Mouse (Mus musculus) forebrain, embryonic 15.5 days (tissue): ENCODE data around the gene Ngfr. TPM values are rescaled to one million over a fixed set of nuclear protein-coding genes. Genes with fewer than 3 reads are reported as not detected.

Experiments
- ATAC-seq: fragments of 200-750 bp; cut with Nextera tagmentation; replicated peaks from 2 replicates; pipeline ENCODE4 v1.8.0; 2017; ENCODE audit warnings: mild to moderate bottlenecking, moderate TSS enrichment, moderate library complexity
- H3K27ac ChIP-seq: fragments of 300-500 bp; sonication (generic); replicated peaks from 2 replicates; pipeline ENCODE4 v1.5.1; 2015; ENCODE audit warnings: mild to moderate bottlenecking, inconsistent platforms
- H3K27me3 ChIP-seq: fragments of 300-500 bp; sonication (generic); 2 replicates; pipeline ENCODE4 v1.6.1; 2015; ENCODE audit warnings: inconsistent platforms
- H3K36me3 ChIP-seq: fragments of 300-500 bp; sonication (generic); 2 replicates; pipeline ENCODE4 v1.6.1; 2015; ENCODE audit warnings: mild to moderate bottlenecking, inconsistent platforms
- H3K4me1 ChIP-seq: fragments of 300-500 bp; sonication (generic); 2 replicates; pipeline ENCODE4 v1.6.1; 2015; ENCODE audit warnings: inconsistent platforms
- H3K4me2 ChIP-seq: fragments of 300-500 bp; sonication (generic); replicated peaks from 2 replicates; pipeline ENCODE4 v1.6.1; 2015; ENCODE audit warnings: mild to moderate bottlenecking, inconsistent platforms
- H3K4me3 ChIP-seq: fragments of 300-500 bp; sonication (generic); 2 replicates; pipeline ENCODE4 v1.5.1; 2015; ENCODE audit warnings: mild to moderate bottlenecking, inconsistent platforms
- H3K9ac ChIP-seq: fragments of 300-500 bp; sonication (generic); replicated peaks from 2 replicates; pipeline ENCODE4 v1.6.1; 2015; ENCODE audit warnings: mild to moderate bottlenecking, inconsistent platforms
- H3K9me3 ChIP-seq: fragments of 300-500 bp; sonication (generic); 2 replicates; pipeline ENCODE4 v1.6.1; 2016; ENCODE audit warnings: inconsistent platforms
- WGBS: fragments of 180-500 bp; shearing (Covaris S2); methylation state at CpG from one replicate; pipeline ENCODE4 v1.1.7; 2015; ENCODE audit warnings: mixed read lengths; 5-methylcytosine and 5-hydroxymethylcytosine counted together
- polyA plus RNA-seq: library from polyadenylated mRNA; unstranded; fragments of >200 nt; fragmentation: Nextera tagmentation; extraction: Ambion mirVana; gene quantifications from 2 replicates; pipeline ENCODE4 v1.2.1, GENCODE M21; 2015

The Ngfr gene
- polyA plus RNA-seq, 1 experiment from 2014 or later = 6.1 TPM

DNA sequence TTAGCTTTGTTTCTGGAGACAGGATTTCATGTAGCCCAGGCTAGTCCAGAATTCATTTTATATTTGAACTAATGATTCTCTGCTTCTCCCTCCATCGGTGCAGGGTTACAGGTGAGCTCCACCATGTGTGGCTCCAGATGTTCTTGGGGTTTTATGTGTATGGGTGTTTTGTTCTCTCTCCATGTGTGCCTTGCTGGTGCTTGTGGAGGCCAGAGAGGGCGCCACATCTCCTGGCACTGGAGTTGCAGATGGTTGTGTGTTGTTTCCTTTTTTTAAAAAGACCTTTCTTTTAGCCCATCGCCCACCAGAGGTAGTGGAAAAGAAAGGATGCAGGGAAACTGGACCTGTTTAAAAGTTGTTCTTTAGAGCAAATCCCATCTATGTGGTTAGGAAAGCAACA is 59.3 kb downstream of the Ngfr start:
- Histone ChIP-seq H3K36me3 (no peaks in the 10 kb centered on the region), H3K9ac (no peak overlapping the region), H3K4me2 (no peak overlapping the region), H3K4me1 (peaks cover 4% of the 10 kb centered on the region; the same call in 1 of the 2 replicates), H3K9me3 (no peaks in the 10 kb centered on the region), H3K27me3 (no peaks in the 10 kb centered on the region), H3K27ac (peak overlapping the region; percentile 59), H3K4me3 (no peak overlapping the region)
- 85% methylated on average over 3 of the region's 3 CpGs for WGBS
- no peak for ATAC-seq

DNA sequence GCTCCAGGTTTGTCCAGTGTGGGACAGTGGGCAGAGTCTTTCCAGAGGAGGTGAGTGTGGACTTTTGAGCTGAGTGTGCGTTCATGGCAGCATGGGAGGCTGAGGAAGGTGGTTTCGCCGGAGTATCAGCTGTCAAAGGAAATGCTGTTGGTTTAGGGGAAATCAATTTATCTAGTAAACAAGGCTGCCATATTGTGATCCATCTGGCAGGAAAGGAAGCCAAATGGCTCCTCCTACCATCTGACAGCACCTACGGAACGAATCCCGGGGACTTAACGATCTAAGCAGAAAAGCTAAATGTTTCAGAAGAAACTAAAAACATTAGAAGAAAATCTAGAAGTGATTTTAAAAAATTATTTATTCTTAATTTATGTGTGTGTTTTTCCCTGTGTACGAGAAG is 60.2 kb downstream of the Ngfr start:
- Histone ChIP-seq H3K9me3 (no peaks in the 10 kb centered on the region), H3K9ac (no peak overlapping the region), H3K4me1 (peaks cover 4% of the 10 kb centered on the region; the same call in 1 of the 2 replicates), H3K36me3 (no peaks in the 10 kb centered on the region), H3K27me3 (no peaks in the 10 kb centered on the region), H3K4me2 (no peak overlapping the region), H3K4me3 (no peak overlapping the region), H3K27ac (peak overlapping the region; percentile 76)
- ATAC-seq = no peak
- WGBS = 60% methylated on average over 8 of the region's 8 CpGs

DNA sequence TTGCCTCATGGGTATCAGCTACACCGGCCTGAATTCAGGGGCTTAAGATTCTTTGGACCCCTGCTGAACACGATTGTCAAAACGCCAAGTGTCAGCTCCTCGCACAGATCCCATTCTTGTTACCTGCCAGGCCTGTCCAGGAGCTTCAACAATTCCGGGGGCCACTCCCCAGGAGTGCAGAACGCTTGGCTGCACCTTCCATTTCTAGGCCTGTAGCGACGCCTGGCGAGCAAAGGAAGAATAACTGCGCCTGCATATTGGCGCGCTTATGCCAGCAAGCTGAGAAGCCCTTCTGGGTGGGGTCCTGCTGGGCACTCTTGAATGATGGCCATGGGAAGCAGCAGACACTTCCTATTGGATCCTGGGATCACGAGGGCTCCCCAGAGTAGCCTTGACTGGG is 66.0 kb downstream of the Ngfr start:
- Histone ChIP-seq H3K27me3 (no peaks in the 10 kb centered on the region), H3K4me1 (peaks cover 24% of the 10 kb centered on the region), H3K36me3 (no peaks in the 10 kb centered on the region), H3K9ac (0 out of 2 replicates have a peak overlapping the region, but pooled peaks have one; percentile 22), H3K9me3 (no peaks in the 10 kb centered on the region), H3K4me2 (peak overlapping the region; percentile 42), H3K4me3 (peak overlapping the region; percentile 27), H3K27ac (no peak overlapping the region)
- peak; percentile 42; the same call in 1 of the 2 replicates for ATAC-seq
- WGBS = 0% methylated on average over 13 of the region's 13 CpGs

DNA sequence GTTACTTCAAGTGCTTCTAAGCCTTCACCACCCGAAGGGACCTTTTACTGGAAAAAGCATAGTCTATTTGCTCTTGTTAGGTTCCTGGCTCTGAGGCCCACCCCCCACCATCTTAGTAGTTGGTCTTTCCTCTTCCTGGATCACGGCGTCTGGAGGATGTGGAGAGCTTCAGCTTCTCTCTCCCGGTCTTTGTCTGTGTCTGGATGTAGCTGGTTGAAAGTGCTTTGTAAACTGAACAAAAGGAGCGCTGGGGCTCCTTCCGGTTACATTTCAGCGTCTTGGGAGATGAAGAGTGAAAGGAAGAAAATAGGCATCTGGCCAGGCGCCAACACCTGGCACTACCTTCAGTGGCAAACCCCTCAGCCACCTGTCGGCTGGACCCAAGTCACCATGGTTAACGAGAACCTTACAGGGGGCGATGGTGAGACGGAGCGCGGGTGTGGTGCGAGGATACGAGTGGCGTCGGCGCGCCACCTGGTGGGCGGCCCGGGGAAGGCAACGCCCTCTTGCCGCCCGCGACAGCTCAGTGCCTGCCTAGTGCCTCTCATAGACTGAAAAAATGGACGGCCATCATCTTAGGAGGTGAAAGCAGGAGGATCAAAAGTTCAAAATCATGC is 67.0 kb downstream of the Ngfr start:
- H3K9ac ChIP-seq = 0 out of 2 replicates have a peak overlapping the region, but pooled peaks have one; percentile 16
- peak overlapping the region; percentile 70 for H3K27ac ChIP-seq
- no peaks in the 10 kb centered on the region for H3K27me3 ChIP-seq
- peak overlapping the region; percentile 42 for H3K4me2 ChIP-seq
- peak overlapping the region; percentile 29 for H3K4me3 ChIP-seq
- H3K36me3 ChIP-seq = no peaks in the 10 kb centered on the region
- WGBS = 4% methylated on average over 27 of the region's 27 CpGs
- ATAC-seq = peak; percentile 60
- no peaks in the 10 kb centered on the region for H3K9me3 ChIP-seq
- H3K4me1 ChIP-seq = peaks cover 33% of the 10 kb centered on the region

DNA sequence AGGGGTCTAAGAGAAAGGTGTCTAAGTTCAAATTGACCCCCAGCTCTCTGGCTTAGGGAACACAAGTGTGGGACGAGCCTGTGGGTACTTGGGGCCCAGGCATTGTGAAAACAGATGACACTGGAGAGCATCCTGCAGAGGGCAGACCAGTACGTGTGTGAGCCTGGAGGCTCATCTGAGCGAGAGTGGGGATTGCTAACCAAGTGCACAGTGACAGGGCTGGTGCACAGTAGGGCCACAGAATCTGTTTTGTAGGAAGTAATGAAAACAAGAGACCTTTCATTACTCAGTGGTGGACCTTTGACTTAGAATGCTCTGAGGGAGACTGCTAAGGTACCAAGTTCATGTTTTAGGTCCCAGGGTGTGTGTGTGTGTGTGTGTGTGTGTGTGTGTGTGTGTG is 67.5 kb downstream of the Ngfr start:
- ATAC-seq = no peak
- no peak overlapping the region for H3K4me3 ChIP-seq
- H3K27ac ChIP-seq = peak overlapping the region; percentile 70
- peaks cover 4% of the 10 kb centered on the region; the same call in 1 of the 2 replicates for H3K27me3 ChIP-seq
- WGBS = 49% methylated on average over 3 of the region's 3 CpGs
- H3K4me2 ChIP-seq = no peak overlapping the region
- H3K4me1 ChIP-seq = peaks cover 39% of the 10 kb centered on the region
- no peaks in the 10 kb centered on the region for H3K9me3 ChIP-seq
- no peak overlapping the region for H3K9ac ChIP-seq
- H3K36me3 ChIP-seq = no peaks in the 10 kb centered on the region

DNA sequence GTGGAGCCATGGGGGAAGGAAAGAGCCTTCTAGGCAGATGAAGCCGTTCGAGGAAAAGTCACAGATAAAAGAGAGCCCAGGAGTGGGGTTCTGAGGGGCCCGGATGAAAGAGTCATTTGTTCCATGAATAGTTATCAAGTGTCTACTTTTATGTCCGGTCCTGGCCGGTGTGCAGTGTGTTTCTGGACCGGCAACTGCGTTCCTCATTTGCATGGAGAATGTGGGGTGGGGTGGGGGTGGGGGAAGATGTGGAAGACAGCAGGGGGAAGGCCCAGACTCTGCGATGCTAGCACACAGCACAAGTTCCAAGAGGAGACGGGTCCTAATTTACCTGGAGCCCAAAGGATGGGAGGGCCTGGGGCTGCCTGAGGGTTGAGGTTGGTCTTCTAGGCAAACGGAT is 68.2 kb downstream of the Ngfr start:
- no peak overlapping the region for H3K4me2 ChIP-seq
- no peak overlapping the region for H3K4me3 ChIP-seq
- no peak for ATAC-seq
- H3K36me3 ChIP-seq = no peaks in the 10 kb centered on the region
- no peak overlapping the region for H3K27ac ChIP-seq
- WGBS = 50% methylated on average over 10 of the region's 10 CpGs
- H3K27me3 ChIP-seq = peaks cover 8% of the 10 kb centered on the region; the same call in 1 of the 2 replicates
- peaks cover 46% of the 10 kb centered on the region for H3K4me1 ChIP-seq
- H3K9me3 ChIP-seq = no peaks in the 10 kb centered on the region
- H3K9ac ChIP-seq = no peak overlapping the region

Other genes starting within 250 kb of the Ngfr start
- 150 and 155 TPM in 2 replicates for gene Slc35b1, start 203.0 kb downstream of the Ngfr start, polyA plus RNA-seq
- 221 and 226 TPM in 2 replicates for gene Spop, start 173.7 kb downstream of the Ngfr start, polyA plus RNA-seq
- 6.3 and 6.9 TPM in 2 replicates for gene Nxph3, start 73.2 kb downstream of the Ngfr start, polyA plus RNA-seq
- gene Phb, start 79.2 kb upstream of the Ngfr start, polyA plus RNA-seq = 187 and 192 TPM in 2 replicates
- gene Zfp652, start 124.9 kb upstream of the Ngfr start, polyA plus RNA-seq = 32.5 and 35.4 TPM in 2 replicates
- gene B130006D01Rik, start 135.9 kb upstream of the Ngfr start, polyA plus RNA-seq = 1.4 and 1.9 TPM in 2 replicates
- 0.23 TPM in 1 of 2 replicates, not detected in the other for gene Phospho1, start 236.8 kb upstream of the Ngfr start, polyA plus RNA-seq
- gene Gngt2, start 249.5 kb upstream of the Ngfr start, polyA plus RNA-seq = 2.5 and 2.6 TPM in 2 replicates